Mouse (Mus musculus): ENCODE measurements around the gene Gipr. TPM values are rescaled to one million over a fixed set of nuclear protein-coding genes. Genes with fewer than 3 reads are reported as not detected.

Gipr gene
- total and polyA plus RNA-seq, 2 experiments: not detected

DNA sequence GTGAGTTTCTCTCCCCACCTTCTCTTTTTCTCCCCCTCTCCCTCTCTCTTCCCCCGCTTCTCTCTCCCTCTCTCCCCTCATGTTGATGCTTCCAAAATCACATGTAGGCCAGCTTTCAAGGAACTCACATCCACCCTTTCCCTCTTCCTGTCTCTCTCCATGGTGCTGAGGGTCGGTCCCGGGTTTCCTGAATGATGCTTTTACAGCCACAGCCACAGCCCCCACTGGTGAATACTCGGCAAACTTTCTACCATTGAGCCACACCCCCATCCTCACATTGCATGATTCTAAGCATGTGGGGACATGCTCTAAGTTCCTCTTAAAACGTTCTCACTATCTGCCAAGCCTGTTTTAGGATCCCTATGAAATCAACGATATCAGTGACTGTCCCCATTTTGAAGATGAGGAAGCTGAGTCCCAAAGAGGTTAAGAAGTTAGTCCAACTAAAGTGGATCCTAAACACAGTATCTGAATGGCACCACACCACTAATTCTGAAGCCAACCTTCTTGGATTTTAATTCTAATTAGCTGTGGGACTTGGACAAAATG, 18.4 kb downstream of the Gipr start:
- H3K79me2 ChIP-seq (ENCODE audit: control insufficient read depth, insufficient read depth, low read length): 0 out of 2 replicates have a peak, but pooled peaks cover 2% of the 10 kb centered on the region
- TF ChIP-seq CTCF (IDR thresholded peaks at IDR 0.05; ENCODE audit: low read depth, low read length) (no peak), POLR2A (IDR thresholded peaks at IDR 0.05; ENCODE audit: extremely low read depth, insufficient read depth, low read length) (no peak)
- WGBS: 54% methylated on average over 6 of the region's 6 CpGs
- no peak for DNase-seq (ENCODE audit: extremely low read depth, low read depth, low spot score)
- H3K4me3 ChIP-seq (ENCODE audit: insufficient read depth, low read depth, low read length): no peak overlapping the region
- H3K9ac ChIP-seq (ENCODE audit: low read depth, low read length): no peak overlapping the region
- H3K36me3 ChIP-seq (ENCODE audit: control insufficient read depth, insufficient read depth, low read length): peaks cover 4% of the 10 kb centered on the region; the same call in 1 of the 2 replicates
- no peak overlapping the region for H3K27ac ChIP-seq (replicated peaks; ENCODE audit: insufficient read depth, low read depth, low read length)
- no peaks in the 10 kb centered on the region for H3K4me1 ChIP-seq (ENCODE audit: control insufficient read depth, insufficient read depth, low read length)
- H3K27me3 ChIP-seq (ENCODE audit: control insufficient read depth, insufficient read depth, low read length): no peaks in the 10 kb centered on the region

DNA sequence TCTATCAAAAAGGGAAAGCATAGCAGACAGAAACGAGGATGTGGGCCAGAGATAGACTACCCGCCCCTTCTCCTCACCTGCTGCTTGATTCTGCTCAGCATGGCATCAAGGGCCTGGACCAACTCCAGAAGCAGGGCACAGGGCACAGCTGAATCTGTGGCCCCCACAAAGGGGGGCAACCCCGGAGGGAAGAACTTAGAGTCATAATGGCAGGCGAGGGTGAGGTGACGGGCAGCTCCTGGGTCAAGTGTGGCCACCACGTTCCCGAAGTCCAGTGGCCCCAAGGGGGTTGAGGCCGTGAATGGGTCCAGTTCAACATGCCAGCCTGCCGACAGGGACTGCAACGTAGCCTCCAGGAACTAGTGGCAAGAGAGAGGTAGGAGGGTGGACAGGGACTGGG, 19.1 kb downstream of the Gipr start:
- Histone ChIP-seq H3K4me1 (ENCODE audit: control insufficient read depth, insufficient read depth, low read length) (peaks cover 2% of the 10 kb centered on the region; the same call in 1 of the 2 replicates), H3K36me3 (ENCODE audit: control insufficient read depth, insufficient read depth, low read length) (0 out of 2 replicates have a peak, but pooled peaks cover 2% of the 10 kb centered on the region), H3K27ac (replicated peaks; ENCODE audit: insufficient read depth, low read depth, low read length) (no peak overlapping the region), H3K4me3 (ENCODE audit: insufficient read depth, low read depth, low read length) (no peak overlapping the region), H3K27me3 (ENCODE audit: control insufficient read depth, insufficient read depth, low read length) (no peaks in the 10 kb centered on the region), H3K9ac (ENCODE audit: low read depth, low read length) (no peak overlapping the region), H3K79me2 (ENCODE audit: control insufficient read depth, insufficient read depth, low read length) (0 out of 2 replicates have a peak, but pooled peaks cover 2% of the 10 kb centered on the region)
- DNase-seq (ENCODE audit: extremely low read depth, low read depth, low spot score): no peak
- TF ChIP-seq POLR2A (IDR thresholded peaks at IDR 0.05; ENCODE audit: extremely low read depth, insufficient read depth, low read length) (0 out of 2 replicates have a peak, but pooled peaks have one; percentile 3), CTCF (IDR thresholded peaks at IDR 0.05; ENCODE audit: low read depth, low read length) (no peak)
- 91% methylated on average over 10 of the region's 10 CpGs for WGBS

DNA sequence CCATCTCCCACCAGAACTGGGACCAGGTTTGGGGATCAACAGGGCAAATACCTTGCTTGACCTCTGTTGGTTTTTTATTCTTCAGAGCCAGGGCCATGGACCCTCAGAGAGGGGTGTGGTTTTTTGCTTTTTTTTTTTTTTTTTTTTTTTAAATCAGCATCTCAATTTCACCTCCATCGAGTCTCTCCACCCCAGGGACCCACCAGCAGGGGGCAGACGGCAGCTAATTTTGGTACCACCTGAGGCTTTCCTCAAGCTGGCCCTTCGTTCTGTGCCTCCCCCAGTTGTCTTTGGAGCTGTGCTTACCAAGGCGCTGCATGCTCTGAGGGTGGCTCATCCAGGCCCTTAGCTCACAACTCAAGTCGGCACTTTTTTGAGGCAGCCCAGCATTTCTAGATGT, 28.5 kb downstream of the Gipr start:
- Histone ChIP-seq H3K4me1 (ENCODE audit: control insufficient read depth, insufficient read depth, low read length) (peaks cover 3% of the 10 kb centered on the region; the same call in 1 of the 2 replicates), H3K4me3 (ENCODE audit: insufficient read depth, low read depth, low read length) (no peak overlapping the region), H3K79me2 (ENCODE audit: control insufficient read depth, insufficient read depth, low read length) (peaks cover 17% of the 10 kb centered on the region; the same call in 1 of the 2 replicates), H3K27me3 (ENCODE audit: control insufficient read depth, insufficient read depth, low read length) (no peaks in the 10 kb centered on the region), H3K27ac (replicated peaks; ENCODE audit: insufficient read depth, low read depth, low read length) (no peak overlapping the region), H3K36me3 (ENCODE audit: control insufficient read depth, insufficient read depth, low read length) (peaks cover 3% of the 10 kb centered on the region; the same call in 1 of the 2 replicates), H3K9ac (ENCODE audit: low read depth, low read length) (no peak overlapping the region)
- TF ChIP-seq CTCF (IDR thresholded peaks at IDR 0.05; ENCODE audit: low read depth, low read length) (peak; percentile 60), POLR2A (IDR thresholded peaks at IDR 0.05; ENCODE audit: extremely low read depth, insufficient read depth, low read length) (no peak)
- no peak for DNase-seq (ENCODE audit: extremely low read depth, low read depth, low spot score)
- WGBS: 58% methylated on average over 5 of the region's 5 CpGs

DNA sequence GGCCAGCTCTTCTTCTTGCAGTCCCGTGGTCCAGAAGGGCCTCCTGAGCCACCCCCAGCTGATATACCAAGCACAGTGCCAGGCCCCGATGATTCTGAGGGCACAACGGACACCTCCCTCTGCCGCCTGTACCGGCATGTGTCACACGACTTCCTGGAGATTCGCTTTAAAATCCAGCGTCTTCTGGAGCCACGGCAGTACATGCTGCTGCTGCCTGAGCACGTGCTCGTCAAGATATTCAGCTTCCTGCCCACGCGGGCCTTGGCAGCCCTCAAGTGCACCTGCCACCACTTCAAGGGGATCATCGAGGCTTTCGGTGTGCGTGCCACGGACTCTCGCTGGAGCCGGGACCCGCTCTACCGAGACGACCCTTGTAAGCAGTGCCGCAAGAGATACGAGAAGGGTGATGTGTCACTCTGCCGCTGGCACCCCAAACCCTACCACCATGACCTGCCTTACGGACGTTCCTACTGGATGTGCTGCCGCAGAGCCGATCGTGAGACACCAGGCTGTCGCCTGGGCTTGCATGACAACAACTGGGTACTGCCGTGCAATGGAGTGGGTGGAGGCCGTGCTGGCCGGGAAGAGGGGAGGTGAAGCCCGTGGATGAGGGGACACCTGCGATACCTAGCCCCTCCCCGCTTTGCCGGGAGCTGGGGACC, 29.1 kb downstream of the Gipr start:
- Histone ChIP-seq H3K79me2 (ENCODE audit: control insufficient read depth, insufficient read depth, low read length) (peaks cover 17% of the 10 kb centered on the region; the same call in 1 of the 2 replicates), H3K27me3 (ENCODE audit: control insufficient read depth, insufficient read depth, low read length) (no peaks in the 10 kb centered on the region), H3K27ac (replicated peaks; ENCODE audit: insufficient read depth, low read depth, low read length) (no peak overlapping the region), H3K36me3 (ENCODE audit: control insufficient read depth, insufficient read depth, low read length) (peaks cover 3% of the 10 kb centered on the region; the same call in 1 of the 2 replicates), H3K4me1 (ENCODE audit: control insufficient read depth, insufficient read depth, low read length) (peaks cover 3% of the 10 kb centered on the region; the same call in 1 of the 2 replicates), H3K9ac (ENCODE audit: low read depth, low read length) (no peak overlapping the region), H3K4me3 (ENCODE audit: insufficient read depth, low read depth, low read length) (no peak overlapping the region)
- no peak for DNase-seq (ENCODE audit: extremely low read depth, low read depth, low spot score)
- TF ChIP-seq CTCF (IDR thresholded peaks at IDR 0.05; ENCODE audit: low read depth, low read length) (no peak), POLR2A (IDR thresholded peaks at IDR 0.05; ENCODE audit: extremely low read depth, insufficient read depth, low read length) (no peak)
- WGBS: 92% methylated on average over 38 of the region's 38 CpGs

DNA sequence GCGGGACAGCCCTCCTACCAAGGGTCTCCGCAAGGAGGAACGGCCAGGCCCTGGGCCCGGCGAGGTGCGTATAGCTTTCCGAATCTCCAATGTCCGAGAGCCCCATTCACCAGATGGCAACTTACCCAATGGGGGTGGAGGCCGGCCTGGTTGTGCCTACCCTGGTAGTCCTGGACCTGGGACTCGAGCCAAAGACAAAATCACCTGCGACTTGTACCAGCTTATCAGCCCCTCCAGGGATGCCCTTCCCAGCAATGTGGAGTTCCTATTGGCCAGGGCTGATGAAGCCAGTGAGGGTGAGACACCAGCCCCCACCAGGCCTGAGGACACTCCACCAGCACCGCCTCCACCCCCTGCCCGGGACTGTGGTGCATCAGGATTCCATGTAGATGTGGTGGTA, 29.8 kb downstream of the Gipr start:
- Histone ChIP-seq H3K36me3 (ENCODE audit: control insufficient read depth, insufficient read depth, low read length) (peaks cover 3% of the 10 kb centered on the region; the same call in 1 of the 2 replicates), H3K4me3 (ENCODE audit: insufficient read depth, low read depth, low read length) (no peak overlapping the region), H3K27ac (replicated peaks; ENCODE audit: insufficient read depth, low read depth, low read length) (no peak overlapping the region), H3K79me2 (ENCODE audit: control insufficient read depth, insufficient read depth, low read length) (peaks cover 17% of the 10 kb centered on the region; the same call in 1 of the 2 replicates), H3K4me1 (ENCODE audit: control insufficient read depth, insufficient read depth, low read length) (peaks cover 3% of the 10 kb centered on the region; the same call in 1 of the 2 replicates), H3K9ac (ENCODE audit: low read depth, low read length) (no peak overlapping the region), H3K27me3 (ENCODE audit: control insufficient read depth, insufficient read depth, low read length) (no peaks in the 10 kb centered on the region)
- 97% methylated on average over 13 of the region's 13 CpGs for WGBS
- DNase-seq (ENCODE audit: extremely low read depth, low read depth, low spot score): no peak
- TF ChIP-seq CTCF (IDR thresholded peaks at IDR 0.05; ENCODE audit: low read depth, low read length): no peak
- no peak for TF ChIP-seq POLR2A (IDR thresholded peaks at IDR 0.05; ENCODE audit: extremely low read depth, insufficient read depth, low read length)

Data from liver, adult 2 months (tissue).